Mouse (Mus musculus): ENCODE data around the gene Lmf2. TPM values are rescaled to one million over a fixed set of nuclear protein-coding genes. Genes with fewer than 3 reads are reported as not detected.
A peak's percentile ranks its signal among the peaks of the same experiment; 100 is the strongest.

Gene Lmf2
- polyA plus RNA-seq (2014; fragmentation: Nextera tagmentation; extraction: Ambion mirVana), result 24.2 and 24.6 TPM in 2 replicates

GRCm38 (mm10) chr15:89355241-89356187 lies at the start of gene Lmf2, which contains the start of gene Ncaph2:
TSS of gene Lmf2 (minus strand) at chr15:89355659.
TSS of gene Ncaph2 (plus strand) at chr15:89355719.
- DNase-seq (ENCODE audit: low spot score) (peak; percentile 99), ATAC-seq (ENCODE audit: low FRiP score) (peak; percentile 93)
- H3K36me3 ChIP-seq (replicated peaks; ENCODE audit: control insufficient read depth, insufficient read depth), result peaks cover 33% of the 10 kb centered on the region
- WGBS, result under 1% methylated on average over 64 of the region's 64 CpGs
- peak within 1 kb of the TSS; percentile 85 for H3K27ac ChIP-seq
- H3K4me1 ChIP-seq (replicated peaks; ENCODE audit: control insufficient read depth, insufficient read depth, low read length), result peaks cover 19% of the 10 kb centered on the region
- H3K9me3 ChIP-seq (ENCODE audit: control insufficient read depth, low read length), result no peaks in the 10 kb centered on the region
- H3K4me3 ChIP-seq (replicated peaks; ENCODE audit: low read length), result peak within 1 kb of the TSS; percentile 90
- H3K4me2 ChIP-seq (replicated peaks), result peak within 1 kb of the TSS; percentile 80
- H3K27me3 ChIP-seq (ENCODE audit: control insufficient read depth, insufficient read depth, low read length), result no peaks in the 10 kb centered on the region
- H3K9ac ChIP-seq, result peak within 1 kb of the TSS; percentile 84

GRCm38 (mm10) chr15:89404831-89405623 lies 49.6 kb upstream of the Lmf2 start:
- no peak for ATAC-seq (ENCODE audit: low FRiP score)
- no peaks in the 10 kb centered on the region for H3K4me1 ChIP-seq (replicated peaks; ENCODE audit: control insufficient read depth, insufficient read depth, low read length)
- H3K27ac ChIP-seq, result no peak overlapping the region
- no peaks in the 10 kb centered on the region for H3K36me3 ChIP-seq (replicated peaks; ENCODE audit: control insufficient read depth, insufficient read depth)
- H3K4me3 ChIP-seq (replicated peaks; ENCODE audit: low read length), result no peak overlapping the region
- H3K9me3 ChIP-seq (ENCODE audit: control insufficient read depth, low read length), result peaks cover 12% of the 10 kb centered on the region; the same call in 1 of the 2 replicates
- no peak for DNase-seq (ENCODE audit: low spot score)
- no peak overlapping the region for H3K4me2 ChIP-seq (replicated peaks)
- 90% methylated on average over 10 of the region's 10 CpGs for WGBS
- no peaks in the 10 kb centered on the region for H3K27me3 ChIP-seq (ENCODE audit: control insufficient read depth, insufficient read depth, low read length)
- no peak overlapping the region for H3K9ac ChIP-seq

GRCm38 (mm10) chr15:89402471-89402870 lies 47.0 kb upstream of the Lmf2 start:
- DNase-seq (ENCODE audit: low spot score) (no peak), ATAC-seq (ENCODE audit: low FRiP score) (no peak)
- 79% methylated on average over 1 of the region's 1 CpGs for WGBS
- no peak overlapping the region for H3K9ac ChIP-seq
- peaks cover 6% of the 10 kb centered on the region; the same call in 1 of the 2 replicates for H3K9me3 ChIP-seq (ENCODE audit: control insufficient read depth, low read length)
- H3K4me1 ChIP-seq (replicated peaks; ENCODE audit: control insufficient read depth, insufficient read depth, low read length), result no peaks in the 10 kb centered on the region
- no peaks in the 10 kb centered on the region for H3K27me3 ChIP-seq (ENCODE audit: control insufficient read depth, insufficient read depth, low read length)
- no peak overlapping the region for H3K4me2 ChIP-seq (replicated peaks)
- no peak overlapping the region for H3K27ac ChIP-seq
- H3K4me3 ChIP-seq (replicated peaks; ENCODE audit: low read length), result no peak overlapping the region
- H3K36me3 ChIP-seq (replicated peaks; ENCODE audit: control insufficient read depth, insufficient read depth), result no peaks in the 10 kb centered on the region

GRCm38 (mm10) chr15:89399716-89400115 lies 44.3 kb upstream of the Lmf2 start:
- Histone ChIP-seq H3K9me3 (ENCODE audit: control insufficient read depth, low read length) (no peaks in the 10 kb centered on the region), H3K4me1 (replicated peaks; ENCODE audit: control insufficient read depth, insufficient read depth, low read length) (no peaks in the 10 kb centered on the region), H3K4me2 (replicated peaks) (no peak overlapping the region), H3K27ac (no peak overlapping the region), H3K27me3 (ENCODE audit: control insufficient read depth, insufficient read depth, low read length) (no peaks in the 10 kb centered on the region; the same call in 1 of the 2 replicates), H3K9ac (no peak overlapping the region), H3K4me3 (replicated peaks; ENCODE audit: low read length) (no peak overlapping the region), H3K36me3 (replicated peaks; ENCODE audit: control insufficient read depth, insufficient read depth) (no peaks in the 10 kb centered on the region)
- no peak for ATAC-seq (ENCODE audit: low FRiP score)
- WGBS, result 64% methylated on average over 1 of the region's 1 CpGs
- DNase-seq (ENCODE audit: low spot score), result no peak

GRCm38 (mm10) chr15:89398146-89398545 lies 42.7 kb upstream of the Lmf2 start:
- DNase-seq (ENCODE audit: low spot score), result no peak
- Histone ChIP-seq H3K4me1 (replicated peaks; ENCODE audit: control insufficient read depth, insufficient read depth, low read length) (no peaks in the 10 kb centered on the region), H3K9me3 (ENCODE audit: control insufficient read depth, low read length) (no peaks in the 10 kb centered on the region), H3K27ac (no peak overlapping the region), H3K9ac (no peak overlapping the region), H3K4me2 (replicated peaks) (no peak overlapping the region), H3K4me3 (replicated peaks; ENCODE audit: low read length) (no peak overlapping the region), H3K27me3 (ENCODE audit: control insufficient read depth, insufficient read depth, low read length) (no peaks in the 10 kb centered on the region; the same call in 1 of the 2 replicates), H3K36me3 (replicated peaks; ENCODE audit: control insufficient read depth, insufficient read depth) (no peaks in the 10 kb centered on the region)
- ATAC-seq (ENCODE audit: low FRiP score), result no peak
- 76% methylated on average over 2 of the region's 2 CpGs for WGBS

- no peaks in the 10 kb centered on the region for H3K9me3 ChIP-seq (ENCODE audit: control insufficient read depth, low read length)
- DNase-seq (ENCODE audit: low spot score), result no peak
- no peaks in the 10 kb centered on the region; the same call in 1 of the 2 replicates for H3K27me3 ChIP-seq (ENCODE audit: control insufficient read depth, insufficient read depth, low read length)
- no peak overlapping the region for H3K4me2 ChIP-seq (replicated peaks)
- 91% methylated on average over 4 of the region's 4 CpGs for WGBS
- no peak for ATAC-seq (ENCODE audit: low FRiP score)
- H3K9ac ChIP-seq, result no peak overlapping the region
- H3K4me3 ChIP-seq (replicated peaks; ENCODE audit: low read length), result no peak overlapping the region
- H3K4me1 ChIP-seq (replicated peaks; ENCODE audit: control insufficient read depth, insufficient read depth, low read length), result no peaks in the 10 kb centered on the region
- H3K36me3 ChIP-seq (replicated peaks; ENCODE audit: control insufficient read depth, insufficient read depth), result no peaks in the 10 kb centered on the region
- H3K27ac ChIP-seq, result no peak overlapping the region
These were observed 41.4 kb upstream of the Lmf2 start for GRCm38 (mm10) chr15:89396883-89397282.

- Histone ChIP-seq H3K27ac (no peak overlapping the region), H3K4me2 (replicated peaks) (no peak overlapping the region), H3K36me3 (replicated peaks; ENCODE audit: control insufficient read depth, insufficient read depth) (no peaks in the 10 kb centered on the region), H3K27me3 (ENCODE audit: control insufficient read depth, insufficient read depth, low read length) (no peaks in the 10 kb centered on the region), H3K9ac (no peak overlapping the region), H3K9me3 (ENCODE audit: control insufficient read depth, low read length) (no peaks in the 10 kb centered on the region), H3K4me1 (replicated peaks; ENCODE audit: control insufficient read depth, insufficient read depth, low read length) (no peaks in the 10 kb centered on the region), H3K4me3 (replicated peaks; ENCODE audit: low read length) (no peak overlapping the region)
- no peak for DNase-seq (ENCODE audit: low spot score)
- 89% methylated on average over 10 of the region's 10 CpGs for WGBS
- no peak for ATAC-seq (ENCODE audit: low FRiP score)
These were observed 34.6 kb upstream of the Lmf2 start for GRCm38 (mm10) chr15:89390081-89390480.

GRCm38 (mm10) chr15:89387127-89387526 lies 31.7 kb upstream of the Lmf2 start:
- ATAC-seq (ENCODE audit: low FRiP score) (no peak), DNase-seq (ENCODE audit: low spot score) (no peak)
- no peaks in the 10 kb centered on the region for H3K27me3 ChIP-seq (ENCODE audit: control insufficient read depth, insufficient read depth, low read length)
- 52% methylated on average over 12 of the region's 12 CpGs for WGBS
- H3K4me2 ChIP-seq (replicated peaks), result no peak overlapping the region
- H3K36me3 ChIP-seq (replicated peaks; ENCODE audit: control insufficient read depth, insufficient read depth), result no peaks in the 10 kb centered on the region
- H3K4me1 ChIP-seq (replicated peaks; ENCODE audit: control insufficient read depth, insufficient read depth, low read length), result no peaks in the 10 kb centered on the region
- H3K27ac ChIP-seq, result no peak overlapping the region
- no peak overlapping the region for H3K4me3 ChIP-seq (replicated peaks; ENCODE audit: low read length)
- no peaks in the 10 kb centered on the region for H3K9me3 ChIP-seq (ENCODE audit: control insufficient read depth, low read length)
- H3K9ac ChIP-seq, result no peak overlapping the region

- Histone ChIP-seq H3K4me3 (replicated peaks; ENCODE audit: low read length) (no peak within 1 kb of the TSS), H3K27me3 (ENCODE audit: control insufficient read depth, insufficient read depth, low read length) (peaks cover 16% of the 10 kb centered on the region), H3K4me1 (replicated peaks; ENCODE audit: control insufficient read depth, insufficient read depth, low read length) (no peaks in the 10 kb centered on the region), H3K4me2 (replicated peaks) (no peak within 1 kb of the TSS), H3K9ac (no peak within 1 kb of the TSS), H3K9me3 (ENCODE audit: control insufficient read depth, low read length) (no peaks in the 10 kb centered on the region), H3K27ac (no peak within 1 kb of the TSS), H3K36me3 (replicated peaks; ENCODE audit: control insufficient read depth, insufficient read depth) (no peaks in the 10 kb centered on the region)
- no peak for DNase-seq (ENCODE audit: low spot score)
- WGBS, result 91% methylated on average over 7 of the region's 7 CpGs
- no peak for ATAC-seq (ENCODE audit: low FRiP score)
These were observed 29.2 kb upstream of the Lmf2 start, which contains the start of gene Klhdc7b for GRCm38 (mm10) chr15:89384617-89385016. TSS of gene Klhdc7b (plus strand) at chr15:89384917.
